Mouse (Mus musculus): Measurements from ENCODE around the gene Rpl13. TPM values are rescaled to one million over a fixed set of nuclear protein-coding genes. Genes with fewer than 3 reads are reported as not detected.

The Rpl13 gene
- 2,280 and 2,994 TPM in 2 replicates for polyA plus RNA-seq (2012; rRNA removed)

- no peaks in the 10 kb centered on the region for H3K27me3 ChIP-seq (ENCODE audit: control insufficient read depth, insufficient read depth, low read length)
- peak within 1 kb of the TSS; percentile 89 for H3K4me3 ChIP-seq (ENCODE audit: low read depth, low read length)
- peak within 1 kb of the TSS; percentile 57 for H3K27ac ChIP-seq (ENCODE audit: insufficient read depth, low read depth, low read length)
- WGBS, result under 1% methylated on average over 56 of the region's 56 CpGs
- H3K4me1 ChIP-seq (ENCODE audit: control insufficient read depth, insufficient read depth, insufficient read length, low read length), result no peaks in the 10 kb centered on the region
- H3K36me3 ChIP-seq (ENCODE audit: control insufficient read depth, insufficient read depth, low read length), result peaks cover 34% of the 10 kb centered on the region
- TF ChIP-seq POLR2A (IDR thresholded peaks at IDR 0.05; ENCODE audit: low read depth, low read length), result peak; percentile 94; the same call in 1 of the 2 replicates
- no peak for TF ChIP-seq CTCF (IDR thresholded peaks at IDR 0.05; ENCODE audit: extremely low read depth, insufficient read length, insufficient replicate concordance, low read depth, low read length)
Observed at GRCm38 (mm10) chr8:123101735-123102685, at the start of gene Rpl13. TSS of gene Rpl13 (plus strand) at chr8:123102350.

- no peak within 1 kb of the TSS for H3K4me3 ChIP-seq (ENCODE audit: low read depth, low read length)
- no peaks in the 10 kb centered on the region; the same call in 1 of the 2 replicates for H3K36me3 ChIP-seq (ENCODE audit: control insufficient read depth, insufficient read depth, low read length)
- H3K27me3 ChIP-seq (ENCODE audit: control insufficient read depth, insufficient read depth, low read length), result no peaks in the 10 kb centered on the region
- TF ChIP-seq CTCF (IDR thresholded peaks at IDR 0.05; ENCODE audit: extremely low read depth, insufficient read length, insufficient replicate concordance, low read depth, low read length), result no peak
- TF ChIP-seq POLR2A (IDR thresholded peaks at IDR 0.05; ENCODE audit: low read depth, low read length), result no peak
- H3K4me1 ChIP-seq (ENCODE audit: control insufficient read depth, insufficient read depth, insufficient read length, low read length), result peaks cover 8% of the 10 kb centered on the region
- no peak within 1 kb of the TSS for H3K27ac ChIP-seq (ENCODE audit: insufficient read depth, low read depth, low read length)
- WGBS, result 55% methylated on average over 7 of the region's 7 CpGs
Observed at GRCm38 (mm10) chr8:123062721-123063120, 39.4 kb upstream of the Rpl13 start, which contains the start of gene Spg7. TSS of gene Spg7 (plus strand) at chr8:123062942.

GRCm38 (mm10) chr8:123064072-123064471 is 38.1 kb upstream of the Rpl13 start:
- WGBS, result 82% methylated on average over 4 of the region's 4 CpGs
- Histone ChIP-seq H3K27me3 (ENCODE audit: control insufficient read depth, insufficient read depth, low read length) (no peaks in the 10 kb centered on the region), H3K4me1 (ENCODE audit: control insufficient read depth, insufficient read depth, insufficient read length, low read length) (peaks cover 8% of the 10 kb centered on the region), H3K4me3 (ENCODE audit: low read depth, low read length) (no peak overlapping the region), H3K36me3 (ENCODE audit: control insufficient read depth, insufficient read depth, low read length) (no peaks in the 10 kb centered on the region; the same call in 1 of the 2 replicates), H3K27ac (ENCODE audit: insufficient read depth, low read depth, low read length) (peak overlapping the region; percentile 86; the same call in 1 of the 2 replicates)
- TF ChIP-seq CTCF (IDR thresholded peaks at IDR 0.05; ENCODE audit: extremely low read depth, insufficient read length, insufficient replicate concordance, low read depth, low read length), result no peak

- WGBS, result under 1% methylated on average over 14 of the region's 14 CpGs
- TF ChIP-seq CTCF (IDR thresholded peaks at IDR 0.05; ENCODE audit: extremely low read depth, insufficient read length, insufficient replicate concordance, low read depth, low read length) (no peak), POLR2A (IDR thresholded peaks at IDR 0.05; ENCODE audit: low read depth, low read length) (no peak)
- peak overlapping the region; percentile 71 for H3K4me3 ChIP-seq (ENCODE audit: low read depth, low read length)
- no peaks in the 10 kb centered on the region for H3K27me3 ChIP-seq (ENCODE audit: control insufficient read depth, insufficient read depth, low read length)
- no peaks in the 10 kb centered on the region; the same call in 1 of the 2 replicates for H3K36me3 ChIP-seq (ENCODE audit: control insufficient read depth, insufficient read depth, low read length)
- peaks cover 8% of the 10 kb centered on the region for H3K4me1 ChIP-seq (ENCODE audit: control insufficient read depth, insufficient read depth, insufficient read length, low read length)
- H3K27ac ChIP-seq (ENCODE audit: insufficient read depth, low read depth, low read length), result peak overlapping the region; percentile 86
Observed at GRCm38 (mm10) chr8:123064809-123065213, 37.3 kb upstream of the Rpl13 start.

GRCm38 (mm10) chr8:123065214-123066100 is 36.7 kb upstream of the Rpl13 start:
- under 1% methylated on average over 84 of the region's 84 CpGs for WGBS
- TF ChIP-seq CTCF (IDR thresholded peaks at IDR 0.05; ENCODE audit: extremely low read depth, insufficient read length, insufficient replicate concordance, low read depth, low read length) (peak; percentile 54; the same call in 1 of the 2 replicates), POLR2A (IDR thresholded peaks at IDR 0.05; ENCODE audit: low read depth, low read length) (peak; percentile 87; the same call in 1 of the 2 replicates)

GRCm38 (mm10) chr8:123066101-123066683 is 36.0 kb upstream of the Rpl13 start:
- Histone ChIP-seq H3K27me3 (ENCODE audit: control insufficient read depth, insufficient read depth, low read length) (no peaks in the 10 kb centered on the region), H3K36me3 (ENCODE audit: control insufficient read depth, insufficient read depth, low read length) (peaks cover 3% of the 10 kb centered on the region; the same call in 1 of the 2 replicates), H3K4me1 (ENCODE audit: control insufficient read depth, insufficient read depth, insufficient read length, low read length) (peaks cover 8% of the 10 kb centered on the region), H3K4me3 (ENCODE audit: low read depth, low read length) (peak overlapping the region; percentile 71), H3K27ac (ENCODE audit: insufficient read depth, low read depth, low read length) (peak overlapping the region; percentile 71)
- no peak for TF ChIP-seq POLR2A (IDR thresholded peaks at IDR 0.05; ENCODE audit: low read depth, low read length)
- TF ChIP-seq CTCF (IDR thresholded peaks at IDR 0.05; ENCODE audit: extremely low read depth, insufficient read length, insufficient replicate concordance, low read depth, low read length), result no peak
- WGBS, result 26% methylated on average over 7 of the region's 7 CpGs

More at GRCm38 (mm10) chr8:123065214-123066100, 36.7 kb upstream of the Rpl13 start:
- Histone ChIP-seq H3K4me1 (ENCODE audit: control insufficient read depth, insufficient read depth, insufficient read length, low read length) (peaks cover 8% of the 10 kb centered on the region), H3K27me3 (ENCODE audit: control insufficient read depth, insufficient read depth, low read length) (no peaks in the 10 kb centered on the region), H3K27ac (ENCODE audit: insufficient read depth, low read depth, low read length) (peak overlapping the region; percentile 86), H3K4me3 (ENCODE audit: low read depth, low read length) (peak overlapping the region; percentile 71), H3K36me3 (ENCODE audit: control insufficient read depth, insufficient read depth, low read length) (peaks cover 2% of the 10 kb centered on the region; the same call in 1 of the 2 replicates)

Measured in small intestine, adult 2 months (tissue).